Mouse (Mus musculus) left cerebral cortex, adult 2 months (tissue): ENCODE measurements at regions not wholly inside any gene's neighbourhood (a gene's known extent, or its start where the extent isn't known, plus 50 kb on each side); places are given as distances from the start of the nearest gene placed in this dataset.

ENCODE experiments used
- DNase-seq, 2 experiments: peaks; one replicate each; pipeline ENCODE4 v3.0.0; 2021 to 2022; ENCODE audit warnings: low spot score in 2 of 2, mixed read lengths in 1 of 2; ENCODE audit errors: extremely low spot score in 1 of 2
- H3K27ac ChIP-seq: fragments of 200-600 bp; 2 replicates; pipeline ENCODE4 v1.8.1; 2022
- H3K4me3 ChIP-seq: fragments of 200-600 bp; 2 replicates; pipeline ENCODE4 v1.8.1; 2022
- CTCF ChIP-seq: fragments of 200-600 bp; IDR thresholded peaks from 2 replicates; pipeline ENCODE4 v1.8.1; 2022; ENCODE audit warnings: antibody characterized with exemption, mild to moderate bottlenecking, moderate library complexity
- intact Hi-C: fragments of 180-260 bp; cut with DNase I; formaldehyde crosslinking; loops from one replicate; pipeline ENCODE4 v1.15.1; 2025

GRCm38 (mm10) chr12:70640186-70640585 lies 185.1 kb upstream of the Frmd6 start:
- Histone ChIP-seq H3K27ac (no peak overlapping the region), H3K4me3 (no peak overlapping the region)
- TF ChIP-seq CTCF = no peak
- no peak for DNase-seq
- intact Hi-C loops = no loop called here

GRCm38 (mm10) chr12:70644910-70645309 lies 180.4 kb upstream of the Frmd6 start:
- intact Hi-C loops = no loop called here
- Histone ChIP-seq H3K27ac (no peak overlapping the region), H3K4me3 (no peak overlapping the region)
- DNase-seq = no peak
- TF ChIP-seq CTCF = no peak

GRCm38 (mm10) chr12:70645407-70645806 lies 179.9 kb upstream of the Frmd6 start:
- Histone ChIP-seq H3K4me3 (no peak overlapping the region), H3K27ac (no peak overlapping the region)
- intact Hi-C loops = no loop called here
- no peak for DNase-seq
- no peak for TF ChIP-seq CTCF

GRCm38 (mm10) chr12:70647516-70647915 lies 177.8 kb upstream of the Frmd6 start:
- DNase-seq = no peak
- no peak overlapping the region for H3K4me3 ChIP-seq
- peak overlapping the region; percentile 54; the same call in 1 of the 2 replicates for H3K27ac ChIP-seq
- TF ChIP-seq CTCF = no peak
- intact Hi-C loops = no loop called here

- no peak for DNase-seq
- no peak for TF ChIP-seq CTCF
- H3K27ac ChIP-seq = peak overlapping the region; percentile 54; the same call in 1 of the 2 replicates
- no peak overlapping the region for H3K4me3 ChIP-seq
- intact Hi-C loops = loop anchor here (2.0 kb wide), 1 partner anchor 23 kb away; no protein-coding TSS in a partner anchor
Measured at GRCm38 (mm10) chr12:70648179-70648811, 177.0 kb upstream of the Frmd6 start.

- intact Hi-C loops = loop anchor here (2.0 kb wide), 1 partner anchor 24 kb away; no protein-coding TSS in a partner anchor
- no peak for TF ChIP-seq CTCF
- Histone ChIP-seq H3K4me3 (no peak overlapping the region), H3K27ac (peak overlapping the region; percentile 54; the same call in 1 of the 2 replicates)
- no peak for DNase-seq
Measured at GRCm38 (mm10) chr12:70648812-70649188, 176.5 kb upstream of the Frmd6 start.

- DNase-seq = no peak
- intact Hi-C loops = loop anchor here (2.0 kb wide), 1 partner anchor 25 kb away; no protein-coding TSS in a partner anchor
- TF ChIP-seq CTCF = no peak
Measured at GRCm38 (mm10) chr12:70649691-70650090, 175.6 kb upstream of the Frmd6 start.

GRCm38 (mm10) chr12:70650470-70650869 lies 174.8 kb upstream of the Frmd6 start:
- DNase-seq = no peak
- Histone ChIP-seq H3K27ac (peak overlapping the region; percentile 2; the same call in 1 of the 2 replicates), H3K4me3 (no peak overlapping the region)
- TF ChIP-seq CTCF = no peak
- intact Hi-C loops = no loop called here

More at GRCm38 (mm10) chr12:70649691-70650090, 175.6 kb upstream of the Frmd6 start:
- peak overlapping the region; percentile 47; the same call in 1 of the 2 replicates for H3K27ac ChIP-seq
- no peak overlapping the region for H3K4me3 ChIP-seq

- Histone ChIP-seq H3K27ac (no peak overlapping the region), H3K4me3 (no peak overlapping the region)
- intact Hi-C loops = no loop called here
- TF ChIP-seq CTCF = peak; percentile 3; the same call in 1 of the 2 replicates
- no peak for DNase-seq
Measured at GRCm38 (mm10) chr12:70652751-70653150, 172.6 kb upstream of the Frmd6 start.

GRCm38 (mm10) chr12:70653971-70654370 lies 171.3 kb upstream of the Frmd6 start:
- TF ChIP-seq CTCF = no peak
- Histone ChIP-seq H3K4me3 (no peak overlapping the region), H3K27ac (no peak overlapping the region)
- intact Hi-C loops = no loop called here
- DNase-seq = no peak

- Histone ChIP-seq H3K4me3 (no peak overlapping the region), H3K27ac (no peak overlapping the region)
- TF ChIP-seq CTCF = no peak
- DNase-seq = no peak
- intact Hi-C loops = no loop called here
Measured at GRCm38 (mm10) chr12:70654546-70654945, 170.8 kb upstream of the Frmd6 start.

- H3K27ac ChIP-seq = no peak overlapping the region
- no peak for TF ChIP-seq CTCF
- H3K4me3 ChIP-seq = no peak overlapping the region
- intact Hi-C loops = no loop called here
- no peak for DNase-seq
Measured at GRCm38 (mm10) chr12:70655411-70655811, 169.9 kb upstream of the Frmd6 start.

GRCm38 (mm10) chr12:70655900-70656544 lies 169.3 kb upstream of the Frmd6 start:
- intact Hi-C loops = no loop called here
- H3K4me3 ChIP-seq = no peak overlapping the region
- TF ChIP-seq CTCF = no peak
- DNase-seq = no peak
- H3K27ac ChIP-seq = no peak overlapping the region
